Comparison of ENCODE assay signal across 8 mouse cellular contexts in genomic region chr14:98168908-98169401, GRCm38 (mm10). TPM values are rescaled to one million over a fixed set of nuclear protein-coding genes. Genes with fewer than 3 reads are reported as not detected.
DNase-seq lines count a peak whose midpoint lies in the region; ATAC-seq and TF ChIP-seq lines count a peak whose summit lies in the region.

No protein-coding gene starts in this region.

- peak overlapping the region; percentile 98 for H3K9ac ChIP-seq in forebrain, embryonic 12.5 days
- peak overlapping the region; percentile 97 for H3K9ac ChIP-seq in hindbrain, embryonic 11.5 days (ENCODE audit: low read depth, low read length)
- H3K9ac ChIP-seq in limb, embryonic 14.5 days (ENCODE audit: low read depth, low read length, severe bottlenecking) = peak overlapping the region; percentile 79
- peak overlapping the region; percentile 98 for H3K9ac ChIP-seq in midbrain, embryonic 12.5 days (replicated peaks)

- H3K9me3 ChIP-seq in forebrain, embryonic 12.5 days = no peaks in the 10 kb centered on the region
- H3K9me3 ChIP-seq in hindbrain, embryonic 11.5 days (ENCODE audit: control insufficient read depth, low read length) = no peaks in the 10 kb centered on the region
- no peaks in the 10 kb centered on the region for H3K9me3 ChIP-seq in limb, embryonic 14.5 days (ENCODE audit: control insufficient read depth, low read length)
- no peaks in the 10 kb centered on the region for H3K9me3 ChIP-seq in midbrain, embryonic 12.5 days

- H3K27me3 ChIP-seq in forebrain, embryonic 12.5 days = no peaks in the 10 kb centered on the region
- H3K27me3 ChIP-seq in hindbrain, embryonic 11.5 days (ENCODE audit: control insufficient read depth, insufficient read depth, low read length) = no peaks in the 10 kb centered on the region
- no peaks in the 10 kb centered on the region for H3K27me3 ChIP-seq in limb, embryonic 14.5 days (ENCODE audit: control insufficient read depth, insufficient read depth, low read length)
- no peaks in the 10 kb centered on the region for H3K27me3 ChIP-seq in midbrain, embryonic 12.5 days

- peak; percentile 18 for ATAC-seq in forebrain, embryonic 12.5 days (ENCODE audit: low FRiP score)
- peak; percentile 22 for ATAC-seq in hindbrain, embryonic 11.5 days (ENCODE audit: low FRiP score)
- no peak; the same call in 1 of the 2 replicates for ATAC-seq in limb, embryonic 14.5 days (ENCODE audit: low FRiP score, low read depth)
- ATAC-seq in midbrain, embryonic 12.5 days (ENCODE audit: low FRiP score, low read depth) = peak; percentile 10

- peak overlapping the region; percentile 72 for H3K4me2 ChIP-seq in forebrain, embryonic 12.5 days
- H3K4me2 ChIP-seq in hindbrain, embryonic 11.5 days (replicated peaks; ENCODE audit: low read depth, low read length) = peak overlapping the region; percentile 42
- H3K4me2 ChIP-seq in limb, embryonic 14.5 days (replicated peaks; ENCODE audit: low read depth, low read length, severe bottlenecking) = peak overlapping the region; percentile 78
- peak overlapping the region; percentile 66 for H3K4me2 ChIP-seq in midbrain, embryonic 12.5 days (replicated peaks)

- TF ChIP-seq POLR2A in limb, embryonic 14.5 days (IDR thresholded peaks at IDR 0.05; ENCODE audit: borderline replicate concordance, extremely low read depth, insufficient read depth, insufficient read length) = no peak

- H3K4me3 ChIP-seq in forebrain, embryonic 12.5 days (replicated peaks) = peak overlapping the region; percentile 90
- H3K4me3 ChIP-seq in hindbrain, embryonic 11.5 days (ENCODE audit: low read depth, low read length) = peak overlapping the region; percentile 93
- peak overlapping the region; percentile 78 for H3K4me3 ChIP-seq in limb, embryonic 14.5 days (replicated peaks; ENCODE audit: low read length)
- peak overlapping the region; percentile 92 for H3K4me3 ChIP-seq in midbrain, embryonic 12.5 days

- peak; percentile 10 for DNase-seq in ES-CJ7 (ENCODE audit: low read depth, low spot score)
- DNase-seq in adrenal gland, postnatal 36 days = peak; percentile 63 to 70
- peak; percentile 64 for DNase-seq in hindbrain, embryonic 11.5 days (ENCODE audit: low spot score)
- peak; percentile 15 for DNase-seq in limb, embryonic 14.5 days (ENCODE audit: low spot score)
- peak; percentile 47 to 54 for DNase-seq in spleen, postnatal 10 days (ENCODE audit: low spot score in 2 of 2)
- DNase-seq in layer of hippocampus, postnatal 14 days (ENCODE audit: low spot score in 2 of 2) = no peak

- peak overlapping the region; percentile 99 for H3K27ac ChIP-seq in forebrain, embryonic 12.5 days
- peak overlapping the region; percentile 97 for H3K27ac ChIP-seq in hindbrain, embryonic 11.5 days (ENCODE audit: low read depth, low read length)
- H3K27ac ChIP-seq in limb, embryonic 14.5 days (replicated peaks; ENCODE audit: low read depth, low read length) = peak overlapping the region; percentile 77
- H3K27ac ChIP-seq in midbrain, embryonic 12.5 days (replicated peaks) = peak overlapping the region; percentile 97

- WGBS in forebrain, embryonic 12.5 days = under 1% methylated on average over 45 of the region's 45 CpGs
- under 1% methylated on average over 41 of the region's 45 CpGs for WGBS in hindbrain, embryonic 11.5 days
- under 1% methylated on average over 45 of the region's 45 CpGs for WGBS in limb, embryonic 14.5 days
- WGBS in midbrain, embryonic 12.5 days = 0% methylated on average over 31 of the region's 45 CpGs

- H3K36me3 ChIP-seq in forebrain, embryonic 12.5 days (replicated peaks) = no peaks in the 10 kb centered on the region
- H3K36me3 ChIP-seq in hindbrain, embryonic 11.5 days (ENCODE audit: control insufficient read depth, insufficient read depth, low read length) = no peaks in the 10 kb centered on the region
- no peaks in the 10 kb centered on the region for H3K36me3 ChIP-seq in limb, embryonic 14.5 days (ENCODE audit: control insufficient read depth, insufficient read depth, low read length)
- H3K36me3 ChIP-seq in midbrain, embryonic 12.5 days = no peaks in the 10 kb centered on the region

- H3K4me1 ChIP-seq in forebrain, embryonic 12.5 days = peaks cover 33% of the 10 kb centered on the region
- H3K4me1 ChIP-seq in hindbrain, embryonic 11.5 days (replicated peaks; ENCODE audit: control insufficient read depth, insufficient read depth, low read length) = peaks cover 3% of the 10 kb centered on the region; the same call in 1 of the 2 replicates
- H3K4me1 ChIP-seq in limb, embryonic 14.5 days (ENCODE audit: control insufficient read depth, insufficient read depth, low read length) = 0 out of 2 replicates have a peak, but pooled peaks cover 5% of the 10 kb centered on the region
- peaks cover 30% of the 10 kb centered on the region for H3K4me1 ChIP-seq in midbrain, embryonic 12.5 days

RNA-seq across cellular contexts. Expression of gene Dach1, which starts 0.6 kb away (rescaled TPM):
- total RNA-seq in adrenal gland, postnatal 36 days (2021) = 1 to 10 TPM; 2.7 to 5.6 TPM
- 22.5 and 22.8 TPM in 2 replicates for polyA plus RNA-seq in forebrain, embryonic 12.5 days (2016; fragmentation: Nextera tagmentation; extraction: Ambion mirVana)
- polyA plus RNA-seq in hindbrain, embryonic 11.5 days (2014; fragmentation: Nextera tagmentation; extraction: Ambion mirVana) = 24.3 and 33.7 TPM in 2 replicates
- polyA plus RNA-seq in limb, embryonic 14.5 days (2012; rRNA removed) = 8.0 and 11.1 TPM in 2 replicates
- polyA plus RNA-seq in limb, embryonic 14.5 days (2014; fragmentation: Nextera tagmentation; extraction: Ambion mirVana) = 7.4 and 10.8 TPM in 2 replicates
- polyA plus RNA-seq in midbrain, embryonic 12.5 days (2016; fragmentation: Nextera tagmentation; extraction: Ambion mirVana) = 24.4 and 24.9 TPM in 2 replicates
- total RNA-seq in layer of hippocampus, postnatal 14 days (2021) = 1 to 10 TPM; 5.4 to 6.1 TPM

Comparison
In these comparisons a context has a peak if more than half of its experiments do, and no peak if none do; other contexts are left out.
1. DNase-seq: peak in ES-CJ7 (single experiment), adrenal gland, postnatal 36 days (2 of 2), hindbrain, embryonic 11.5 days (single experiment), limb, embryonic 14.5 days (single experiment) and spleen, postnatal 10 days (2 of 2); none in layer of hippocampus, postnatal 14 days (0 of 2).
2. Peak in every context shown above with its lines, with median percentiles within 50 percentile points of each other: H3K27ac ChIP-seq, H3K4me2 ChIP-seq, H3K4me3 ChIP-seq and H3K9ac ChIP-seq.